Mouse (Mus musculus) gonadal fat pad, adult 2 months (tissue): ENCODE results near the gene Xrcc3. TPM values are rescaled to one million over a fixed set of nuclear protein-coding genes. Genes with fewer than 3 reads are reported as not detected.

Source experiments
- DNase-seq: peaks from one replicate; pipeline ENCODE4 v3.0.0-alpha.2; 2012; ENCODE audit warnings: low read depth
- polyA plus RNA-seq: library from polyadenylated mRNA; depleted of rRNA; stranded (reverse); fragments of >200 nt; gene quantifications from 2 replicates; pipeline ENCODE4 v1.2.3, GENCODE M21; 2012

Gene Xrcc3
- polyA plus RNA-seq, 1 experiment = 14.7 TPM

GRCm38 (mm10) chr12:111774156-111774555 lies 39.5 kb downstream of the Xrcc3 start:
- no peak for DNase-seq

GRCm38 (mm10) chr12:111770651-111771050 lies 43.0 kb downstream of the Xrcc3 start:
- DNase-seq = no peak

GRCm38 (mm10) chr12:111769816-111770577 lies 43.7 kb downstream of the Xrcc3 start:
- DNase-seq = no peak

GRCm38 (mm10) chr12:111769306-111769705 lies 44.4 kb downstream of the Xrcc3 start:
- no peak for DNase-seq

GRCm38 (mm10) chr12:111768322-111768928 lies 45.2 kb downstream of the Xrcc3 start:
- no peak for DNase-seq

- DNase-seq = no peak
Measured at GRCm38 (mm10) chr12:111766313-111767236, 47.1 kb downstream of the Xrcc3 start.

GRCm38 (mm10) chr12:111762620-111763280 lies 50.9 kb downstream of the Xrcc3 start:
- DNase-seq = no peak

GRCm38 (mm10) chr12:111760306-111760908 lies 53.3 kb downstream of the Xrcc3 start:
- DNase-seq = no peak

GRCm38 (mm10) chr12:111759176-111760061 lies 54.3 kb downstream of the Xrcc3 start:
- DNase-seq = no peak

GRCm38 (mm10) chr12:111758381-111759175 lies 55.1 kb downstream of the Xrcc3 start, which contains the start of gene Klc1:
TSS of gene Klc1 (plus strand) at chr12:111758849.
- DNase-seq = no peak

- no peak for DNase-seq
Measured at GRCm38 (mm10) chr12:111757561-111758325, 55.9 kb downstream of the Xrcc3 start.

- DNase-seq = no peak
Measured at GRCm38 (mm10) chr12:111756698-111757082, 57.0 kb downstream of the Xrcc3 start.

- no peak for DNase-seq
Measured at GRCm38 (mm10) chr12:111756082-111756697, 57.5 kb downstream of the Xrcc3 start.

GRCm38 (mm10) chr12:111755231-111755630 lies 58.4 kb downstream of the Xrcc3 start:
- DNase-seq = no peak

GRCm38 (mm10) chr12:111754710-111755109 lies 59.0 kb downstream of the Xrcc3 start:
- DNase-seq = no peak

GRCm38 (mm10) chr12:111753347-111753746 lies 60.3 kb downstream of the Xrcc3 start:
- DNase-seq = no peak
